Mouse (Mus musculus): ENCODE results near the gene Apol7a. TPM values are rescaled to one million over a fixed set of nuclear protein-coding genes. Genes with fewer than 3 reads are reported as not detected.

Gene Apol7a
- total RNA-seq, 4 experiments from 2014 or later = 0.18 to 0.48 (median 0.29) TPM

DNA sequence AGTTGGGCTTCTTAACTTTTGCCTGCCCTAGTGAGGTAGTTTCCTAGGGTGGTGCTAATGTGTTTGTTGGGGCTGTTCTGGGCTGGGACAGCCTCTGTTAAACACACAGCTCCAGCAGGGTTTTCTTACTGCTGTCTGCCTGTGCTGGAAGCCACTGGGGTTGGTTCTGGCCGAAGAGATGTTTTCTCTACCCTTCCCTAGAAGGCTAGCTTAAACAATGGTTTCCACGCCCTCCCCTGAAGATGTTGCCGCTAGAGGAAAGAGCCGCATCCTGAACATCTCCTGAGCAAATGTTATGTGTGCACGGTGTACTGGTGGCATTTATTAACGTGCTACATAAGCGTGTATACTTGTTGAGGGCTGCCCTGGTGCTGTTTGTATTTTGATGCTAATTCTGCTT is 50.8 kb downstream of the Apol7a start:
- no peak for DNase-seq (ENCODE audit: low spot score in 2 of 2)

DNA sequence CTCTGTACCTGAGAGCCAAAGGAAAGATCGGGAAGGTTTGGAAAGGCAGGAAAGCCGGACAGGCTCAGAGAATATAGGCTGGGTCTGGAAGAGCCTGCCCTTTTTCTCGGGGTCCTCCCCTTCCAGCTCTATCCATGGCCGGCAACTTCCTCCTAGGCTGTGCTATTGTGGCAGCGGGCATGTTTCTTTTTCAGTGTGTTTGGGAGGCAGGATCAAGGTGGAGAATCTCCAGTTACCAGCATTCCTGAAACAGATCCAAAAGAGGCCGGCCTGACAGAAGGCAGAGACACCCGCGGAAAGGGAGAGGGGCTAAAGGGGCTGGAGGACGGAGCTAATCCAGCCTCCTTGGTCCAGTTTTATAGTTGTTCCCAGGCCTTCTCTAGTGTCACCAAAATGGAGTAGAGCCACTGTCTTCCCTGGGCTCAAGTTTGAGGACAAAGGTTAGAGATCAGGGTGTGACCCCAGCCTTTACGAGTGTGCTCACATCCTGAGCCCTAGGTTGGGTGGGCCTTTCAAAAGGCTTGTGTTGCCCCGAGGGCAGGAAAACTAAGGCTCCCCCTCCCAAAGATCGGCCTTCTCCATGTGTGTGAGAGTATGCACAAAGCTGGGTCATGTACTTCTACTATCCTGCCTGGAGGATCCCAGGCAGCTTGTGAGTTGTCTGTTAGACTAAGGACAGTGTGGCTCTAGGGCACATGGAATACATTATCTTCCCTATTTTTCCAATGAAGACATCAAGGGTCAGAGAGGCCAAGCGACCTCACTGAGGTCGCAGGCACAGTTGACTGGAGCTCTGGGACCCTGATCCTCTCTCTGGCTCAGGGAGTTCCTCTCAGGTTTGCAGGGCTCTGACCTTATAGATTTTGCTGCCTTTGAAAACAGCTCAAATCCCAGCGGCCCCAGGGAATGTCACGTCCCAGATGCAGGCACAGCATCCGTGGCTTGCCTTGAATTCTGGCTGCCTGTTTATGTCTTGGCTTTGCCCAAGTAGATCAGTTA is 54.5 kb downstream of the Apol7a start:
- DNase-seq (ENCODE audit: low spot score in 2 of 2) = no peak

DNA sequence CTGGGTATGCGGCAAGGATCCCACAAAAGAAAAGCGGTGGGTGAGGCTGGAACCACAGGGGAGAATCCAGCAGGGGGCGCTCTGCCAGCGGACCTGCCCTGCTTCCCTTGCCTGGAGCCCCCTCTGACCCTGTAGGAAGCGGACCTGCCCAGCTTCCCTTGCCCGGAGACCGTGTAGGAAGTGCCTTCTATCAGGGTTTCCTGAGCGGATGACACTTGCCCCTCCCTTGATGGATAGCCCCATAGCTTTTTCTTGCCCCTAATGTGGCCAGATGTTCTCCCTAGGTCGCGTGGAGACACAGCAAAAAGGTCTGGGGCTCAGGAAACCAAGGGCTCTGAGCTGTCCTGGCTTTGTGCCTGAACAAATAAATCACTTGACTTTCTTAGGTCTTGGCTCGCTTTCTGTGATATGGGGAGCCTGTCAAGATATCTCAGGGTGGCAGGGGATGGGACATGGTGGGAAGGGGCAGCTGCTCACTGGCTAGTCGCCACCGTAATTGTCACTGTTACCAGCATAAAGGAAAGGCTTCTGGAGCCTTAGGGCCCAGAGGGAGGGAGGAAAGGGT is 55.3 kb downstream of the Apol7a start:
- peak in 1 of 2 experiments; percentile 64 for DNase-seq (ENCODE audit: low spot score in 2 of 2)

DNA sequence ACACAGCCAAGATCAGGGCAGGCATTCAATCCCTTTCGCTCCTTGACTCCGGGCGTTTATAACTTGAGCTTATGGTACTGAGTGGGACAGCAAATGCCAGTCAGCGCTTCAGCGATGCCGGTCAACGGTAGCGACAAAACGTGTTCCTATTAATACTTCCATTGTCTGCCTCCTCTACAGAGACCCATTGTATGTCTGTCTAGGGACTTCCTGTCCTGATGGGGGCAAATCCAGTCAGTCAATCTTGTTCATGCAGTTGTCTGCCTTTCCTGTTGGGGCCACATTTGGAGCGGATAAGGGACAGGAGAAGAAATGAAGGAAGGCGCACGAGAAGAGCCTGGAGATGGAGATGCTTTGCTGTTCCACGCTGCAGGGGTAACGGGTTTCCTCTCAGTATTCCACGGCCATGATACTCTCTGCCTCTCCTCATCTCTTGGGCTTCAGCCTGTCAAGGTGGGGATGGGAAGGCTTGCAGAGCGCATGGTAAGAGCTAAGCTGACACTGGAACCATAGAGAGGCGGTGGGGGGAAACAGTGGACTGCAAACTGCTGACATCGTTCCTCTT is 55.9 kb downstream of the Apol7a start:
- DNase-seq (ENCODE audit: low spot score in 2 of 2) = no peak

DNA sequence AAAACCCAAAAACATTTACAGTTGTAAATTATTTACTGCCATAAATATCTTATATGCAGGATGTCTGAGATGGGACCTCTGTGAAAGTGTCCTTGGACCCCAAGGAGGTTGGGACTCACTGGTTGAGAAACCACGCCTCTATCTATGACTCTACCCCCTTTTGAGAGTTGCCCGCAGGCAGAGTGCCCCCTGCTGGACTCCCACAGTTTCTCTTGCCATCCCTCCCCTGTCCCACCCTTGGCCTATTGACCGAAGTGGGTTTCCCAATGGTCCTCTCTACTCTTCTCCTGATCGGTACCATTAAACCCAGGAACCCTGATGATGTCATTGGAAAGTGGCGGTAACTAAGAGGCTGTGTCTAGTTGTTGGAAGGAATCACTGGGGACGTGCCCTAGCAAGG is 56.9 kb downstream of the Apol7a start:
- no peak for DNase-seq (ENCODE audit: low spot score in 2 of 2)

DNA sequence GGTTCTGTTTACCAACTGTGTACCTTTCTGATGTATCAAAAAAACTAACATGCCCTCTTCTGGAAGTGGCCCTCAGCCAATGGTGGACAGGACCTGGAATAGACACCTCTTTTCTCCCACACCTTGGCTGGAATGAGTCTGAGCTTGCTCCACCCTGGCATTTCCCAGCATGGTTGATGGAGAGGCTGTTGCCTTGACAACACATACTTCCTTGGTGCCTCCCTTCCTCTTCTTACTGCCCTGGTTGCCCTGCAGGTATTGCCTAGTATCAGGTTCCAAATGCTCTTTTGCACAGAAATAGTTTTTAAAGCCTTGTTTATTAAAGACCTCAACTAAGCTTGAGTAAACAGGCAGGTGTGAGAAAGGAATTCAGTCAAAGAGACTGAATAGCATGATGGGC is 58.3 kb downstream of the Apol7a start:
- no peak for DNase-seq (ENCODE audit: low spot score in 2 of 2)

DNA sequence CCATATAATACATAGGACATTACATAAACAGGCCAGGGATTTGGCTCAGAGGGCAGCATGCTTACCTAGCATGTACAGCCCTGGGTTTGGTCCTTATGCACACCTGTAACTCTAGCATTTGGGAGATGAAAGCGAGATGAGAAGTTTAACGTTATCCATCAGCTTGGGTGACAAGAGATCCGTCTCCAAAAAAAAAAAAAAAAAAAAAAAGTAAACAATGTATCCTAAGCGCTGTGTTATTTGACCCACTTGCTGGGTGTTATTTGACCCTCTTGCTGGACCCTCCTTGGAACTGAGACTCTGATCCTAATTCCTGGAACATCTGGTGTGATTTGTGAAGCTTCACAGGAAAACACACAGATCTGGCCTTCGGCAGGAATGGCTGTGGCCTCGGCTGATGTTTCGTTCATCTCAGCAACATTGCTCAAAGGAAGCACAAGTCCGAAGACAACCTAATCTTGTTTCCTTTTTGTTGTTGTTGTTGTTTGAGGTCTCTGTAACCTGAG is 59.9 kb downstream of the Apol7a start:
- DNase-seq (ENCODE audit: low spot score in 2 of 2) = no peak

DNA sequence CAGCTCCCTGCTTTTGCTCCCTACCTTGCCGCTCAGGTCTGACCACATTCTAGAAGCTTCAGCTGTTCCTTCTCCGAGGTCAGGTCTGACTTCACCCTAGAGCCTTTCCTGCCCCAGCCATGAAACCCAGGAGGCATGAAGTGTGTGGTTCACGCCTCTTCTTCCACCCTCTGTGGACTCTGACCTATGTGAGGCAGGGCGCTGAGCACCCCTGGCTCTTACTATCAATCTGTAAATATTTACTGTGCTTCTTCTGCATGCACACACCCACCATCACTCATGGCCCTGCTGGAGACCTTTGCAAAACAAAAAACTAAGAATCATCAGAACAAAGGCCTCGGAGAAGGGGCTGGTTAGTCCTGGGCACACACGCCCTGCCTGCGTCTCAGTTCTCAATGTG is 60.5 kb downstream of the Apol7a start:
- no peak for DNase-seq (ENCODE audit: low spot score in 2 of 2)

Other genes starting within 250 kb of the Apol7a start
- 100 to 1,000 TPM; 211 to 245 (median 225) TPM for gene Rbfox2, start 92.1 kb downstream of the Apol7a start, total RNA-seq (2022)
- gene Apol9a, start 12.0 kb upstream of the Apol7a start, total RNA-seq (2022) = under 1 TPM in 2 of 4 experiments, not detected in 2; 0.26 to 0.71 TPM
- under 1 TPM in 3 of 4 experiments, not detected in 1; 0.25 to 0.67 (median 0.42) TPM for gene Apol7b, start 48.4 kb upstream of the Apol7a start, total RNA-seq (2022)
- gene Apol10a, start 77.9 kb upstream of the Apol7a start, total RNA-seq (2022) = not detected
- not detected for gene Apol11a, start 109.2 kb upstream of the Apol7a start, total RNA-seq (2022)
- not detected for gene Apol7c, start 134.2 kb upstream of the Apol7a start, total RNA-seq (2022)
- gene 1700025B11Rik, start 162.8 kb upstream of the Apol7a start, total RNA-seq (2022) = not detected
- under 1 TPM in 3 of 4 experiments, not detected in 1; 0.25 to 0.33 (median 0.27) TPM for gene Apol10b, start 197.0 kb upstream of the Apol7a start, total RNA-seq (2022)
- gene Gm36245, start 200.1 kb upstream of the Apol7a start, total RNA-seq (2022) = not detected
- gene Apol11b, start 244.2 kb upstream of the Apol7a start, total RNA-seq (2022) = under 1 TPM in 3 of 4 experiments, not detected in 1; 0.19 to 0.36 (median 0.20) TPM